Mouse (Mus musculus) kidney, embryonic 14.5 days (tissue): ENCODE measurements around the gene Crlf1. TPM values are rescaled to one million over a fixed set of nuclear protein-coding genes. Genes with fewer than 3 reads are reported as not detected.

Experiments used
- ATAC-seq: fragments of 200-750 bp; cut with Nextera tagmentation; 2 replicates; pipeline ENCODE4 v1.8.0; 2017; ENCODE audit warnings: moderate number of reproducible peaks, mild to moderate bottlenecking, moderate TSS enrichment, moderate library complexity; ENCODE audit not compliant: low FRiP score, low TSS enrichment
- H3K27ac ChIP-seq: fragments of 300-500 bp; sonication (generic); 2 replicates; pipeline ENCODE4 v1.5.1; 2014; ENCODE audit warnings: low read depth, mild to moderate bottlenecking, low read length, moderate library complexity, mixed read lengths
- H3K27me3 ChIP-seq: fragments of 300-500 bp; sonication (generic); 2 replicates; pipeline ENCODE4 v1.6.1; 2014; ENCODE audit warnings: mild to moderate bottlenecking, low read length; ENCODE audit not compliant: control insufficient read depth, insufficient read depth
- H3K36me3 ChIP-seq: fragments of 300-500 bp; sonication (generic); 2 replicates; pipeline ENCODE4 v1.6.1; 2014; ENCODE audit warnings: low read length, mixed read lengths; ENCODE audit not compliant: control insufficient read depth, insufficient read depth
- H3K4me1 ChIP-seq: fragments of 300-500 bp; sonication (generic); 2 replicates; pipeline ENCODE4 v1.6.1; 2014; ENCODE audit warnings: low read length, mixed read lengths; ENCODE audit not compliant: control insufficient read depth, insufficient read depth
- H3K4me2 ChIP-seq: fragments of 300-500 bp; sonication (generic); replicated peaks from 2 replicates; pipeline ENCODE4 v1.6.1; 2014; ENCODE audit warnings: low read depth, mild to moderate bottlenecking, low read length
- H3K4me3 ChIP-seq: fragments of 300-500 bp; sonication (generic); 2 replicates; pipeline ENCODE4 v1.5.1; 2014; ENCODE audit warnings: mild to moderate bottlenecking, low read length
- H3K9ac ChIP-seq: fragments of 300-500 bp; sonication (generic); 2 replicates; pipeline ENCODE4 v1.6.1; 2014; ENCODE audit warnings: low read depth, mild to moderate bottlenecking, low read length, moderate library complexity
- H3K9me3 ChIP-seq: fragments of 300-500 bp; sonication (generic); 2 replicates; pipeline ENCODE4 v1.6.1; 2016; ENCODE audit warnings: low read length; ENCODE audit not compliant: control insufficient read depth
- WGBS: fragments of 180-500 bp; shearing (Covaris S2); extraction: QIAGEN DNeasy Blood & Tissue Kit; methylation state at CpG from one replicate; pipeline ENCODE4 v1.1.7; 2014; 5-methylcytosine and 5-hydroxymethylcytosine counted together
- polyA plus RNA-seq: library from polyadenylated mRNA; unstranded; fragments of >200 nt; fragmentation: Nextera tagmentation; extraction: Ambion mirVana; gene quantifications from 2 replicates; pipeline ENCODE4 v1.2.1, GENCODE M21; 2014

The Crlf1 gene
- polyA plus RNA-seq, 1 experiment from 2014 or later: 26.7 TPM

- no peaks in the 10 kb centered on the region for H3K27me3 ChIP-seq
- ATAC-seq: no peak
- peak overlapping the region; percentile 81; the same call in 1 of the 2 replicates for H3K9ac ChIP-seq
- H3K4me1 ChIP-seq: peaks cover 10% of the 10 kb centered on the region; the same call in 1 of the 2 replicates
- H3K4me2 ChIP-seq: peak overlapping the region; percentile 78
- peak overlapping the region; percentile 81; the same call in 1 of the 2 replicates for H3K4me3 ChIP-seq
- 79% methylated on average over 5 of the region's 5 CpGs for WGBS
- peaks cover 10% of the 10 kb centered on the region; the same call in 1 of the 2 replicates for H3K36me3 ChIP-seq
- no peak overlapping the region for H3K27ac ChIP-seq
- H3K9me3 ChIP-seq: no peaks in the 10 kb centered on the region
These were observed 48.1 kb downstream of the Crlf1 start for GRCm38 (mm10) chr8:70541081-70541480.

GRCm38 (mm10) chr8:70544200-70544687, 51.3 kb downstream of the Crlf1 start:
- ATAC-seq: no peak
- no peaks in the 10 kb centered on the region for H3K27me3 ChIP-seq

GRCm38 (mm10) chr8:70546412-70546811, 53.5 kb downstream of the Crlf1 start:
- H3K4me3 ChIP-seq: no peak overlapping the region

More at GRCm38 (mm10) chr8:70544200-70544687, 51.3 kb downstream of the Crlf1 start:
- Histone ChIP-seq H3K4me1 (peaks cover 13% of the 10 kb centered on the region; the same call in 1 of the 2 replicates), H3K9me3 (no peaks in the 10 kb centered on the region), H3K36me3 (no peaks in the 10 kb centered on the region), H3K9ac (no peak overlapping the region), H3K4me3 (no peak overlapping the region), H3K4me2 (no peak overlapping the region), H3K27ac (no peak overlapping the region)
- 68% methylated on average over 6 of the region's 6 CpGs for WGBS

GRCm38 (mm10) chr8:70547762-70548161, 54.8 kb downstream of the Crlf1 start:
- Histone ChIP-seq H3K27ac (no peak overlapping the region), H3K27me3 (no peaks in the 10 kb centered on the region), H3K36me3 (no peaks in the 10 kb centered on the region), H3K4me3 (no peak overlapping the region), H3K4me2 (no peak overlapping the region), H3K4me1 (0 out of 2 replicates have a peak, but pooled peaks cover 13% of the 10 kb centered on the region), H3K9me3 (no peaks in the 10 kb centered on the region), H3K9ac (no peak overlapping the region)
- no peak for ATAC-seq
- WGBS: 89% methylated on average over 6 of the region's 6 CpGs

More at GRCm38 (mm10) chr8:70546412-70546811, 53.5 kb downstream of the Crlf1 start:
- Histone ChIP-seq H3K4me1 (peaks cover 4% of the 10 kb centered on the region; the same call in 1 of the 2 replicates), H3K27ac (no peak overlapping the region), H3K9me3 (no peaks in the 10 kb centered on the region), H3K4me2 (no peak overlapping the region), H3K9ac (no peak overlapping the region), H3K36me3 (no peaks in the 10 kb centered on the region), H3K27me3 (no peaks in the 10 kb centered on the region)
- 76% methylated on average over 4 of the region's 4 CpGs for WGBS
- no peak for ATAC-seq

- WGBS: 92% methylated on average over 10 of the region's 10 CpGs
- no peak for ATAC-seq
- no peak overlapping the region for H3K4me2 ChIP-seq
- H3K27me3 ChIP-seq: no peaks in the 10 kb centered on the region
- H3K4me1 ChIP-seq: 0 out of 2 replicates have a peak, but pooled peaks cover 21% of the 10 kb centered on the region
- H3K9ac ChIP-seq: no peak overlapping the region
- no peak overlapping the region for H3K4me3 ChIP-seq
- H3K27ac ChIP-seq: no peak overlapping the region
- no peaks in the 10 kb centered on the region for H3K36me3 ChIP-seq
- H3K9me3 ChIP-seq: no peaks in the 10 kb centered on the region
These were observed 56.6 kb downstream of the Crlf1 start for GRCm38 (mm10) chr8:70549412-70550184.

GRCm38 (mm10) chr8:70551558-70552161, 58.7 kb downstream of the Crlf1 start:
- WGBS: 59% methylated on average over 3 of the region's 3 CpGs
- H3K4me1 ChIP-seq: 0 out of 2 replicates have a peak, but pooled peaks cover 18% of the 10 kb centered on the region
- no peak overlapping the region; the same call in 1 of the 2 replicates for H3K27ac ChIP-seq
- H3K4me3 ChIP-seq: no peak overlapping the region
- no peak for ATAC-seq
- no peaks in the 10 kb centered on the region for H3K36me3 ChIP-seq
- no peak overlapping the region for H3K4me2 ChIP-seq
- no peaks in the 10 kb centered on the region for H3K9me3 ChIP-seq
- H3K9ac ChIP-seq: no peak overlapping the region
- H3K27me3 ChIP-seq: no peaks in the 10 kb centered on the region

GRCm38 (mm10) chr8:70552836-70553235, 59.9 kb downstream of the Crlf1 start:
- no peaks in the 10 kb centered on the region for H3K36me3 ChIP-seq
- no peaks in the 10 kb centered on the region for H3K27me3 ChIP-seq
- no peak for ATAC-seq
- H3K4me1 ChIP-seq: 0 out of 2 replicates have a peak, but pooled peaks cover 18% of the 10 kb centered on the region
- H3K9me3 ChIP-seq: no peaks in the 10 kb centered on the region
- no peak overlapping the region for H3K27ac ChIP-seq
- WGBS: 55% methylated on average over 1 of the region's 1 CpGs
- H3K4me2 ChIP-seq: no peak overlapping the region
- H3K9ac ChIP-seq: no peak overlapping the region
- H3K4me3 ChIP-seq: no peak overlapping the region
